Mouse (Mus musculus) embryonic facial prominence, embryonic 13.5 days (tissue): ENCODE measurements at regions not wholly inside any gene's neighbourhood (a gene's known extent, or its start where the extent isn't known, plus 50 kb on each side); places are given as distances from the start of the nearest gene placed in this dataset.

Experiments used
- ATAC-seq: fragments of 200-750 bp; cut with Nextera tagmentation; 2 replicates; pipeline ENCODE4 v1.8.0; 2017; ENCODE audit warnings: low read depth; ENCODE audit not compliant: insufficient number of reproducible peaks, insufficient read depth, low FRiP score, low TSS enrichment
- H3K27ac ChIP-seq: fragments of 300-500 bp; sonication (generic); 2 replicates; pipeline ENCODE4 v1.5.1; 2015; ENCODE audit warnings: moderate library complexity, mild to moderate bottlenecking, inconsistent platforms
- H3K27me3 ChIP-seq: fragments of 300-500 bp; sonication (generic); 2 replicates; pipeline ENCODE4 v1.6.1; 2015; ENCODE audit warnings: mild to moderate bottlenecking, inconsistent platforms
- H3K36me3 ChIP-seq: fragments of 300-500 bp; sonication (generic); 2 replicates; pipeline ENCODE4 v1.6.1; 2015; ENCODE audit warnings: mild to moderate bottlenecking, inconsistent platforms
- H3K4me1 ChIP-seq: fragments of 300-500 bp; sonication (generic); 2 replicates; pipeline ENCODE4 v1.6.1; 2015; ENCODE audit warnings: inconsistent platforms
- H3K4me2 ChIP-seq: fragments of 300-500 bp; sonication (generic); 2 replicates; pipeline ENCODE4 v1.6.1; 2015; ENCODE audit warnings: moderate library complexity, mild to moderate bottlenecking, inconsistent platforms
- H3K4me3 ChIP-seq: fragments of 300-500 bp; sonication (generic); 2 replicates; pipeline ENCODE4 v1.5.1; 2015; ENCODE audit warnings: mild to moderate bottlenecking, inconsistent platforms
- H3K9ac ChIP-seq: fragments of 300-500 bp; sonication (generic); 2 replicates; pipeline ENCODE4 v1.6.1; 2015; ENCODE audit warnings: mild to moderate bottlenecking, inconsistent platforms
- H3K9me3 ChIP-seq: fragments of 300-500 bp; sonication (generic); 2 replicates; pipeline ENCODE4 v1.6.1; 2016; ENCODE audit warnings: inconsistent platforms
- WGBS: fragments of 180-500 bp; shearing (Covaris S2); methylation state at CpG from one replicate; pipeline ENCODE4 v1.1.7; 2015; ENCODE audit warnings: mixed read lengths; 5-methylcytosine and 5-hydroxymethylcytosine counted together

GRCm38 (mm10) chr6:103312935-103313334 lies 197.5 kb upstream of the Chl1 start:
- ATAC-seq, result no peak
- Histone ChIP-seq H3K27ac (no peak overlapping the region), H3K27me3 (no peaks in the 10 kb centered on the region), H3K9me3 (no peaks in the 10 kb centered on the region), H3K4me1 (no peaks in the 10 kb centered on the region), H3K9ac (no peak overlapping the region), H3K36me3 (no peaks in the 10 kb centered on the region), H3K4me2 (no peak overlapping the region), H3K4me3 (no peak overlapping the region)
- 35% methylated on average over 5 of the region's 5 CpGs for WGBS

DNA sequence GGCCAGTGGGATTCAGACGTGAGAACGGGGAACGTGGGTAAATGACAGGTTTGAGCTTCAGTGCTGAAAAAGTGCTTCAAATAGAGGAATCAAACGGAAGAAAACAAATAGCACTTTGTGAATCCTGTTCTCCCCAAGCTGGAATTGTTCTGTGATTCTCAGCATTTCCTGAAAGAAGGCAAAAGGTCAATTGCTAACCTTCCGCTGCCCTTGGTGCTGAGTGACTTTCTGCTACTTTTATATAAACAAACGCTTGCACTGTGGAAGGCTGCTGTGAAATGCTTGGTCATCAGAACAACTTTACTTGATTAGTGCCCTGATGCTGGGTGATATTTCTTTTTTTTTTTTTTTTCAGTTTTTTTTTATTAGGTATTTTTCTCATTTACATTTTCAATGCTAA lies 192.3 kb upstream of the Chl1 start:
- Histone ChIP-seq H3K36me3 (no peaks in the 10 kb centered on the region), H3K9me3 (no peaks in the 10 kb centered on the region), H3K4me3 (no peak overlapping the region), H3K27ac (no peak overlapping the region), H3K4me2 (no peak overlapping the region), H3K4me1 (no peaks in the 10 kb centered on the region), H3K9ac (no peak overlapping the region), H3K27me3 (no peaks in the 10 kb centered on the region)
- WGBS, result 12% methylated on average over 6 of the region's 6 CpGs
- no peak for ATAC-seq

- Histone ChIP-seq H3K27me3 (no peaks in the 10 kb centered on the region), H3K4me2 (no peak overlapping the region), H3K9ac (no peak overlapping the region), H3K4me1 (no peaks in the 10 kb centered on the region), H3K4me3 (no peak overlapping the region), H3K9me3 (no peaks in the 10 kb centered on the region), H3K27ac (no peak overlapping the region), H3K36me3 (no peaks in the 10 kb centered on the region)
- no peak for ATAC-seq
- WGBS, result 46% methylated on average over 3 of the region's 3 CpGs
Measured at GRCm38 (mm10) chr6:103318677-103319359, 191.6 kb upstream of the Chl1 start.

GRCm38 (mm10) chr6:103319964-103320363 lies 190.4 kb upstream of the Chl1 start:
- 74% methylated on average over 2 of the region's 2 CpGs for WGBS

GRCm38 (mm10) chr6:103320550-103320949 lies 189.8 kb upstream of the Chl1 start:
- Histone ChIP-seq H3K36me3 (no peaks in the 10 kb centered on the region), H3K4me3 (no peak overlapping the region), H3K27me3 (no peaks in the 10 kb centered on the region), H3K27ac (no peak overlapping the region), H3K4me2 (no peak overlapping the region), H3K9me3 (no peaks in the 10 kb centered on the region), H3K9ac (no peak overlapping the region), H3K4me1 (no peaks in the 10 kb centered on the region)
- ATAC-seq, result no peak
- WGBS, result 73% methylated on average over 4 of the region's 4 CpGs

More at GRCm38 (mm10) chr6:103319964-103320363, 190.4 kb upstream of the Chl1 start:
- H3K9ac ChIP-seq, result no peak overlapping the region
- no peak overlapping the region for H3K27ac ChIP-seq
- H3K4me2 ChIP-seq, result no peak overlapping the region
- H3K4me1 ChIP-seq, result no peaks in the 10 kb centered on the region
- H3K36me3 ChIP-seq, result no peaks in the 10 kb centered on the region
- no peak for ATAC-seq
- H3K27me3 ChIP-seq, result no peaks in the 10 kb centered on the region
- H3K9me3 ChIP-seq, result no peaks in the 10 kb centered on the region
- no peak overlapping the region for H3K4me3 ChIP-seq

- ATAC-seq, result no peak
- H3K9me3 ChIP-seq, result no peaks in the 10 kb centered on the region
- no peak overlapping the region for H3K27ac ChIP-seq
- H3K27me3 ChIP-seq, result no peaks in the 10 kb centered on the region
- H3K4me3 ChIP-seq, result no peak overlapping the region
- WGBS, result 93% methylated on average over 2 of the region's 2 CpGs
- no peak overlapping the region for H3K9ac ChIP-seq
- H3K4me2 ChIP-seq, result no peak overlapping the region
- no peaks in the 10 kb centered on the region for H3K4me1 ChIP-seq
- no peaks in the 10 kb centered on the region for H3K36me3 ChIP-seq
Measured at GRCm38 (mm10) chr6:103321058-103321457, 189.3 kb upstream of the Chl1 start.

GRCm38 (mm10) chr6:103322442-103322841 lies 187.9 kb upstream of the Chl1 start:
- Histone ChIP-seq H3K4me1 (no peaks in the 10 kb centered on the region), H3K4me2 (no peak overlapping the region), H3K4me3 (no peak overlapping the region), H3K27ac (no peak overlapping the region), H3K9me3 (no peaks in the 10 kb centered on the region), H3K9ac (no peak overlapping the region), H3K36me3 (no peaks in the 10 kb centered on the region), H3K27me3 (no peaks in the 10 kb centered on the region)
- ATAC-seq, result no peak

GRCm38 (mm10) chr6:103335683-103336082 lies 174.7 kb upstream of the Chl1 start:
- Histone ChIP-seq H3K9ac (no peak overlapping the region), H3K4me1 (no peaks in the 10 kb centered on the region), H3K27ac (no peak overlapping the region), H3K4me2 (no peak overlapping the region), H3K9me3 (no peaks in the 10 kb centered on the region), H3K27me3 (no peaks in the 10 kb centered on the region), H3K36me3 (no peaks in the 10 kb centered on the region), H3K4me3 (no peak overlapping the region)
- ATAC-seq, result no peak

- Histone ChIP-seq H3K9ac (no peak overlapping the region), H3K27me3 (no peaks in the 10 kb centered on the region), H3K36me3 (no peaks in the 10 kb centered on the region), H3K27ac (no peak overlapping the region), H3K4me3 (no peak overlapping the region), H3K4me1 (no peaks in the 10 kb centered on the region), H3K4me2 (no peak overlapping the region), H3K9me3 (no peaks in the 10 kb centered on the region)
- ATAC-seq, result no peak
- WGBS, result 66% methylated on average over 7 of the region's 7 CpGs
Measured at GRCm38 (mm10) chr6:103339961-103340732, 170.2 kb upstream of the Chl1 start.

DNA sequence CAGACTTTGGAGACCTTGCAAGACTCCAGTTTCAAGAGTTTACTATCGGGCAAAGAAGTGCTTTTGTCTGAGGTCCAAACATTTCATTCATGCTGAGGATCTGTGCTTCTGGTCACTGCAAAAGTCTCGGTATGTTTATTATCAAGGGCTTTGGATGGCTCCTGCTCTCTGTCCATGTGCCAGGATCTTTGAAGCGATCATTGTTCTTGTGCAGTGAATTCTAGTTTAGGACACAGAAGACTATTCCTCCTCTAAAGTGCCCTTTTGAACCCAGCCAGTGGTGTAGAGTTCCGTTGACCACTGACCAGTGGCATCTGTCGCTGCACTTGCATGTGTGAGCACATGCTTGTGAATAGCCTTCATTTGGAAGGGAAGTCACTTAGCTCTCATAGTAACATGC lies 166.9 kb upstream of the Chl1 start:
- Histone ChIP-seq H3K9me3 (no peaks in the 10 kb centered on the region), H3K36me3 (no peaks in the 10 kb centered on the region), H3K27ac (no peak overlapping the region), H3K27me3 (no peaks in the 10 kb centered on the region), H3K4me2 (no peak overlapping the region), H3K4me3 (no peak overlapping the region), H3K9ac (no peak overlapping the region), H3K4me1 (no peaks in the 10 kb centered on the region)
- WGBS, result 74% methylated on average over 5 of the region's 5 CpGs
- no peak for ATAC-seq

DNA sequence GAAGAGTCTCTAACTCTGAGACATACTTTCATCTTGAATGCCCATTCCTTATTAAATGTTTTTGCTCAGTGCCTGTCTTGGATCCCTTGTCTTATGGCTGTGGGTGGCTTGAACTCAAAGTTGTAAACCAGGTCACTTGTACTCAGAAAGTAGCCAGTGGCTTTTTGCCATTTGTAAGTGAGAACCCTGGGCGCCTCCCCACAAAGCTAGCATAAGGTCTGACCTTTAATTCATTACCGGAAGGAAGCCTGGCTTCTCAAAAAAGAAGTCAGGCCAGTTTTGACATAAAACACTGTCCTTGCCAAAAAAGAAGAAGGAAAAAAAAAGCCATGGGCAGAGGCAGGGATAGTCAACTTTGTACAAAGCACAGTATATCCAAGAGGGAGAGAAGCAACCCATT lies 166.0 kb upstream of the Chl1 start:
- Histone ChIP-seq H3K4me3 (no peak overlapping the region), H3K9ac (no peak overlapping the region), H3K9me3 (no peaks in the 10 kb centered on the region), H3K4me2 (no peak overlapping the region), H3K36me3 (no peaks in the 10 kb centered on the region), H3K27me3 (no peaks in the 10 kb centered on the region), H3K27ac (no peak overlapping the region), H3K4me1 (no peaks in the 10 kb centered on the region)
- no peak for ATAC-seq
- WGBS, result 73% methylated on average over 2 of the region's 2 CpGs

- H3K4me1 ChIP-seq, result no peaks in the 10 kb centered on the region
- peak; percentile 71; the same call in 1 of the 2 replicates for ATAC-seq
- H3K36me3 ChIP-seq, result no peaks in the 10 kb centered on the region
- 73% methylated on average over 3 of the region's 3 CpGs for WGBS
- H3K27ac ChIP-seq, result no peak overlapping the region
- H3K4me2 ChIP-seq, result no peak overlapping the region
- H3K27me3 ChIP-seq, result no peaks in the 10 kb centered on the region
- H3K4me3 ChIP-seq, result no peak overlapping the region
- no peaks in the 10 kb centered on the region for H3K9me3 ChIP-seq
- no peak overlapping the region for H3K9ac ChIP-seq
Measured at GRCm38 (mm10) chr6:103345195-103345594, 165.2 kb upstream of the Chl1 start.
